Mouse (Mus musculus) left cerebral cortex, adult 11 months (tissue): Measurements from ENCODE around the gene Zfp462.
"Not testable (repeated sequence)": the region's sequence is repeated elsewhere in the genome, so short reads cannot be mapped to it uniquely, and the experiment has no call there.

Source experiments
- DNase-seq: peaks from one replicate; pipeline ENCODE4 v3.0.0; 2022; ENCODE audit warnings: low spot score

Gene Zfp462

DNA sequence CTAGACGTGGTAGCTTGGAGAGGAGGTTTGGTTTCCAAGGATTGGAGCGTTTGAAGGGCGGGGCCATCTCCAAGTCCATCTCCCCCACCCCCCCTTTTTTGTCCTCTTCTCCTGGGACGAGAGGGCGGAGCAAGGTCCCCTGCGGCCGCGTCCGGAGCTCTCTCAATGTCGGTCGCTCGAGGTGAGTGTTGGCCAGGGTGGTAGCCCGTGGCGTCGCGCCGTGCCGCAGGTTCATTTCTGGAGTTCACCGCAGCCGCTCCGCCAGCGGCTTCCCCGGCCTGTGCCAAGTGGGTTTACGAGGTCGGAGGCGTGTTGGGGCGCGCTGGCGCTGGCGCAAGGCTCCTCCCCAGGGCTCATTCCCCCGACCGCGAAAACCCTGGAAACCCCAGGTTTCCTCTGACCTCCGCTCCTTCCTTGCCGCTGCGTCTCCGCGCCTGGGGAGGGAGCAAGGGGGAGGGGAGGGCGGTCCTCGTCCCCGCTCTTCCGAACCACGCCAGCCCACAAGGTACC lies at the start of gene Zfp462:
Zfp462 (plus strand) TSS at position 128 of the 510 bp plus-strand sequence.
- DNase-seq, result no peak

DNA sequence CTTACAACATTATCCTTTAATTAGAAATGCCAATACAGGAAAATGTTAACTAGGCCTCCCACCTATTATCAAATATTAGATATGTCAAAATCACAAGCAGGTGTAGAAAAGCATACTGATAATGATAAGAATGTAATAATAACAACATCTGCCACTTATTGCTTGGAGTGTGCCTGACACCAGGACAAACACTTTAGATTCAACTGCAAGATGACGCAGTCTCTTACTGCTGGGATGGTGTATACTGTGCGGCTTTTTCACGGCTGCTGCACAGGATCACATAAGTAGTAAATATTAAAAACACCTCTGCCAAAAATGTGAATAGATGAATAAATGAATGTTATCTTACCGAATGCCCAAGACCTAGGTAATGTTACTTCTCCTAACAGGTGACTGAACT lies 48.8 kb upstream of the Zfp462 start:
- DNase-seq, result no peak

- DNase-seq, result no peak
Measured at GRCm38 (mm10) chr4:54904641-54905040, 40.2 kb upstream of the Zfp462 start.

DNA sequence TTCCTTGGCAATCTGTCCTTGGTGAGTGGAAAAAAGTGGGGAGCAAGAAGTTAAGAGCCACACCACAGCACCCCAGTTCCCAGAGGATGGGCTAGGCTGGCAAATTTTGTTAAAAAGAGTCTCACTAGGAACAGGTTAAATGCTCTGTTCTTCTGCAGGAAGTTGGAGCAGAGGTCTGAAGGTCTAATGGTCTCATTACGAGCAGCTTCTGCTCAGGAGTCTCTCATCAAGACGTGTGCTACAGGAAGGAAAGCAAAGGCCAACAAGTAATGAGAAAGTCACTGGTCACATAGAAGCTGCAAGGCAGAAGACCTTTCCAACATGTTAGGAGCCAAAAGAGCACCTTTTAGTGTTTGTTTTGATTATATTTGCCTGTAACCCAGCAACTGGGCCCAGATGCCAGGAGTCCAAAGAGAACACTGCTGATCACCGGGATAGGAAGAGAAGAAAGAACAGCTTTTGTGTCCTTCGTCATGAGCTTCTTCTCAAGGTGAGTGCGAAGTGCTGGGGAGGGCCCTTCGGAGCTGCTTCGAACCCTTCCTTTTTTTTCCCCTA lies 39.4 kb upstream of the Zfp462 start:
- DNase-seq, result no peak

- DNase-seq, result no peak
Measured at GRCm38 (mm10) chr4:54910300-54910699, 34.5 kb upstream of the Zfp462 start.

GRCm38 (mm10) chr4:54918276-54918675 lies 26.6 kb upstream of the Zfp462 start:
- no peak for DNase-seq

- no peak for DNase-seq
Measured at GRCm38 (mm10) chr4:54923386-54923785, 21.5 kb upstream of the Zfp462 start.

DNA sequence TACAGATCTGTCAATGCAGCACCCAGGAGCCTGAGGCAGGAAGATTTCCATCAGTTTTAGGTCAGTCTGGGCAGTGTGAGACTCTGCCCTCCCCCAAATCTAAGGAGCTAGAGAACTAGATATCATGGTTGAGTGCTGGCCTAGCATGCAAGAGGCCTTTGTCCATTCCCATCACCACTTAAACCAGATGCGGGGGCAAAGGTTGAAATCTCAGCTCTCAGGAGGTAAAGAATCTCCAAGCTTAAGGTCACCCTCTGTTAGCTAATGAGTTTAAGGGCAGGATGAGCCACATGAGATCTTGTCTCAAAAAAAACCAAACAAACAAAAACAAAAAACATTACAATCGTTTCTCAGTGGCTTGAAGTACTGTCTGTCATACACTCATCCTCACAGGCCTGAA lies 20.5 kb upstream of the Zfp462 start:
- DNase-seq, result no peak

DNA sequence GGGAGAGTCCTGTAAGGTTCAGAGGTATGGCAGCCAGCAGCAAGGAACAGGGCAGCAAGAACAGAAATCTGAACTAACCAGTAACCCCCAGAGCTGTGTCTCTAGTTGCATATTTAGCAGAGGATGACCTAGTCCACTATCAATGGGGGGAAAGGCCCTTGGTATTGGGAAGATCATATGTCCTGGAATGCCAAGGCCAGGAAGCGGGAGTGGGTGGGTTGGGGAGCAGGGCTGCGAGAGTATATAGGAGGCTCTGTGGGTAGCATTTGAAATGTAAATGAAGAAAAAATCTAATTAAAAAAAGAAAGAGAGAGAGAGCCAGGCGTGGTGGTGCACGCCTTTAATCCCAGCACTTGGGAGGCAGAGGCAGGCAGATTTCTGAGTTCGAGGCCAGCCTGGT lies 18.4 kb upstream of the Zfp462 start:
- not testable (repeated sequence) for DNase-seq

DNA sequence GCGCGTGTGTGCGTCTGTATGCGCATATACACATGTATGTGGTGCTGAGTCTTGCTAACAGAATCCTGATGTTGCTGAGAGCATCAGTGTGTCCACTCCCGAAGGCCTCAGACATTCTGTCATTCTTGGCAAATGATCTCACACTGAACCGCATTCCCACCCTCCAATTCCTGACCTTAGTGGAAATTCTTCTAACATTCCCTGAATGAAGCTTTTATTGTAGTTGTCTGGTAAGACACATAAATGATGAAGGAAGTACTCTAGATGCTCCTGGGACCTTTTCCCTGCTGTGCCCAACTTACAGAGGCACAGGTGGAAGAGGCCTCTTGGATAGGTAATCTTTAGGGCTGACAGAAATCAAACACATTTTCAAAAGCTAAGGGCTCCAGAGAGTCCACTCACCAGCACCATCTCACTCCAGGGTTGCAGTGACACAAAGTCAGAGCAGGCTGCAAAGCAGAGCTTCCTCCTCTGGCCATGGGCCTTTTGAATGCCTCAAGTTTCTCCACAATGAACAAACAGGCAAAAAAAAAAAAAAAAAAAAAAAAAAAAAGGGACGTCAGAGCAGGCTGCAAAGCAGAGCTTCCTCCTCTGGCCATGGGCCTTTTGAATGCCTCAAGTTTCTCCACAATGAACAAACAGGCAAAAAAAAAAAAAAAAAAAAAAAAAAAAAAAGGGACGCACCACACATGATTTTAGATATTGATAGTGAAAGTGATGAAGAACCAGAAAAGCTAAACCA lies 17.4 kb upstream of the Zfp462 start:
- not testable (repeated sequence) for DNase-seq

DNA sequence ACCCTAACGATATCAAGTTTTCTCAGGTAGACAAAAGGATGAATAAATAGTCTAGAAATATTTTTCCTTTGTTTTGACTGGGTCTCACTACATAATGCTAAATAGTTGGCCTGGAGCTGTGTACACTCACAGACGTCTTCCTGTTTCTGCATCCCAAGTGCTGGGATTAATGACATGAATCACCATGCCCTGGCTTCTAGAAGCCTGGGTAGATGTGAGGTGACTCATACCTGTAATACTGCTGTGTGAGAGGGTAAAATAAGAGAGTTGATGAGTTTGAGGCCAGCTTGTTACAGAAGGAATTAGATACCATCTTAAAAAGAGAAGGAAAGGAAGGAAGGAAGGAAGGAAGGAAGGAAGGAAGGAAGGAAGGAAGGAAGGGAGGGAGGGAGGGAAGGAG lies 15.2 kb upstream of the Zfp462 start:
- DNase-seq, result no peak

- DNase-seq, result no peak
Measured at GRCm38 (mm10) chr4:54932668-54933067, 12.2 kb upstream of the Zfp462 start.

DNA sequence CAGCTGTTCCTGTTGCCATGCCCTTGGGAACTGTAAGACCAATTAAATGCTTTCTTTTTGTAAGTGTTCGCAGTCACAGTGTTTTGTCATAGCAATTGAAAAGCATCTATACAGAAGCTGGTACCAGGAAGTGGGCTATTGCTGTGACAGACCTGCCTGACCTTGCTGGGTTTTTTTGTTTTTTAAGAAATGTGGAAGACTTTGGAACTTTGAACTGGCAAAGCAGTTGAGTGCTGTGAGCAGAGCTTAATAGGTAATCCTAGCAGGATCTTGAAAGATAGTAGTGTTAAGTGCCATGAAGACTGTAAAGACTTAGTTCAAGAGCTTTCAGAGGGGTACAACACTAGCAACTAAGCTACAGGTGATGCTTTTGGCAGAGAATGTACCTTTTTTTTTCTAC lies 7.7 kb upstream of the Zfp462 start:
- DNase-seq, result no peak

GRCm38 (mm10) chr4:54945603-54946445 lies 976 bp downstream of the Zfp462 start:
- DNase-seq, result no peak

- DNase-seq, result no peak
Measured at GRCm38 (mm10) chr4:54946662-54947055, 1.8 kb downstream of the Zfp462 start.

GRCm38 (mm10) chr4:54947056-54947990 lies 2.5 kb downstream of the Zfp462 start:
- no peak for DNase-seq

- no peak for DNase-seq
Measured at GRCm38 (mm10) chr4:54947991-54948615, 3.3 kb downstream of the Zfp462 start.

DNA sequence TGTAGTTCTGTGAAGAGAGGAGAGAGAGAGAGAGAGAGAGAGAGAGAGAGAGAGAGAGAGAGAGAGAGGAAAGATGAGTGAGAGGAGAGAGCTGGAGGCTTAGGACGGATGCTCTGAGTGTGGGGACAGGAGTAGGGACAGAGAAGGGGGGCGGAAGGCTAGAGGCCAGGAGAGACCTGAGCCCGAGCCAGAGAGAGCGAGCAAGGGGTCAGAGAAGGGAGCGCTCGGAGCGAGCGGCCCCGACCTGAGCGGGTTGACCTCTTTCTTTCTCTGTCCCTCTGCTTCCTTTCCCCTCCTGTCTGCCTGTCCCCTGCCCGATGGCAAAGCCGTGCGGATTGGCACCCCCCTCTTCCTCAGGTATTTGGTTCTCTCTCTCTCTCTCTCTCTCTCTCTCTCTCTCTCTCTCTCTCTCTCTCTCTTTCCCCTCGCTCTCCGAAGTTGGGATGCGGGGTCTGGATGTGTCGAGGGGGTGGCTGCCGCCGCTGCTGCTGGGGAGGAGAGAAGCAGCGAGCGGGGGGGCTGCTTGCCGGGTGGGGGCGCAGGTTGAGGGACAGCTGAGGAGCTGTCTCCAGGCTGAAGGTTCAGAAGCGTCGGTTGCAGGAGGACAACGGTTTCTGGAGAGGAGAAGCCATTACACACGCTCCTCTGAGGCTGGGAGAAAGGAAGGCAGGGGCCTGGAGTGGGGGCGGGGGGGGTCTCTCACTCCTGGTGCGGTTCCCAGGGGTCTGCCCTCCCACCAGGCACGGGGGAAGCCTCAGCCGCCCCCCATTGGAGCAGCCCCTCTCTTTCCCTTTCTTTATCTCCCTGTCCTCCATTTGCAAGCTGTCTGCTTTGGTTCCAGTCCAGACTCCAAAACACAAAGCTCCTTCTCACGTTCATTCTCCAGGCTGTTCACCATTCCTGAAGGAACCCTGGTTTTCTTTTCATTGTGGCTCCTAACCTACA lies 4.0 kb downstream of the Zfp462 start:
- no peak for DNase-seq

DNA sequence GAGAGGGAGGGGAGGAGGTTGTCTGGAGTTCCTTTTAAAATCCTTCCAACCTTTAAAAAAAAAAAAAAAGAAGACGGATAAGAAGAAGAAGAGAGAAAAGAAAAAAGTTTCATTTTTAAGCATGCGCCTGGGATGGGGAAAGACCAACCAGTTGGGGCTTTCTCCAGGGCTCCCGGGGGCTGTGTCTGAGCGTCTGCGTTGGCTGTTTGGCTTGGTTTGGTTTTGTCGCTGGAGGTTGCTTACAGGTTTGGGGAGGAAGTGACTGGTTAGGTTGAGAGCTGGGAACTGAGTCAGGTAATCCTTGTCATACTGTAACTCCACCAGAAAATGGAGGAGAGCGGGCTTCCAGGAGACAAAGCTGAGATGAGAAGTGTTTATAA lies 4.7 kb downstream of the Zfp462 start:
- DNase-seq, result no peak

GRCm38 (mm10) chr4:54950136-54950535 lies 5.3 kb downstream of the Zfp462 start:
- DNase-seq, result no peak
